Mouse (Mus musculus) spleen, postnatal 14 days (tissue): ENCODE data around the gene Ano6.

Experiments
- DNase-seq, 2 experiments: peaks; one replicate each; pipeline ENCODE4 v3.0.0; 2021 to 2022; ENCODE audit warnings: low spot score in 2 of 2

Ano6 gene

DNA sequence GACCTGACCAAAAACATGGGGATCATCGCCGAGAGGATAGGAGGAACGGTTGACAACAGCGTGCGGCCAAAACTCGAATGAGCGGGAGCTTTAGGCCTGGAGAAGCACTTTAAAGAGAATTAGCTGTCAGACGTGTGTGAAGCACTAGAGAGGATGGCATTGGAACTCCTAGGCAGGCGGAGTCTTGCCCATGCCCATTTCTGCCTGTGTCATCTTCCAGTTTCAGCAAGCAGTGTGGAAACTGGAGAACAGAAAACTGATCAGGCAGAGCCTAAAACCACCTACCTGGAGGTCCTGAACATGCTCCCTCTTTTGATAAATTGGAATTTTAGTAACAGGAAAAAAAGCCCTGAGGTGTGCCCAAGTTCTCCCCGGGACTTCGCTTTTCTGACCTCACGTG is 182.0 kb downstream of the Ano6 start:
- DNase-seq = no peak

DNA sequence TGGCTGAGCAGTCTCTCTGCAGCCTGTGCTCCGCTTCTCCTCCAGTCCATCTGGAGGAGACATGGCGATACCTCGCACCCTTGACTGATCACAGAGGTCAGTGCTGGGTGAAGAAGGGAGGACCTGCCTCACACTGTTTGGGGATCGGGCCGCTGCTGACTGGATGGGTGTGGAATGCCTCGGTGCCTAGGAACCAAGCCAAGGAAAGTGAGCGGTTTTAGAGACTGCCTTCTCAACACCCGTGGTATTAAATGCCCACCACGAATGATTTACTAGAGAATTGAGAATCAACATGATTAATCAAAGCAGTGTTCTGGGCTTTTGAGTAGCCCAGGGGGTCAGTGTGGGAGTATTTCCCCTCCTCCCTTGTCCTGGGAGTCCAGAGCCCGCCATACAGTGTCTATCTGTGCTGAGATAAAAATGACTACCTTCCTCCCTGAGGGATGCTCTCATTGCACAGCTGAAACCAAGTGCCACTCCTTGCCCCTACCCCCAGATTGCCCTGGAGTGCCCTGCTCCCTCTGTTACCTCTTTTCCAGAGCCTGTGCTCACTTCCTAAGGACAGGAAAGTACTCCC is 183.5 kb downstream of the Ano6 start:
- DNase-seq = no peak

DNA sequence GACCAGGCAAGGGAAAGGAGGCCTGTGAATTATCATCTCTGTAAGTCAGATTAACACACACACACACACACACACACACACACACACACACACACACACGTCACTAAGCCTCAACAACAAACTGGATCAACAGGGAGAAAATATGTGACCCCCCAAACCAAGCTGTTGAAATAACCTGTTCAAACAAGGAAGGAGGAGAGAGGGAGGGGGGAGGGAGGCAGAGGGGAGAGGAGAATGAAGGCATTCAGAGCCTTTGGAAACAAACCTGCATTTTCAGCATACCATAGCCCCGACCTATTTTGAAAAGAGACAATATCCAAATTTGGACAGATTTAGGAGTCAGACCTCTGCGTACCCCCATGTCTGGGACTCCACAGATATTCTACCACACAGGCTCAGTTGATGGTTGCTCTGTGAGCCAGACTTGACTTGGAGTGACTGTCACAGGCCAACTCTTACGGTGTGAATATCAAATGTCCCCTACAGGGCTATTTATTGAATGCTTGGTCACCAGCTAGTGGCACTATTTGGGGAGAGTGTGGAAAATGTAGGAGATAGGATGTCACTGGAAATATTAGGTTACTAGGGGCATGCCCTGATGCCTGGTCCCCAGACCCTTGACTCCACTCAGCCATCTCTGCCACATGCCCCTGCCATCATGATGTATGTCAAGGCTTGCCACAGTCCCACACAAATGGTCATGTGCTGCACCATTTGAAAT is 185.7 kb downstream of the Ano6 start:
- DNase-seq = no peak

DNA sequence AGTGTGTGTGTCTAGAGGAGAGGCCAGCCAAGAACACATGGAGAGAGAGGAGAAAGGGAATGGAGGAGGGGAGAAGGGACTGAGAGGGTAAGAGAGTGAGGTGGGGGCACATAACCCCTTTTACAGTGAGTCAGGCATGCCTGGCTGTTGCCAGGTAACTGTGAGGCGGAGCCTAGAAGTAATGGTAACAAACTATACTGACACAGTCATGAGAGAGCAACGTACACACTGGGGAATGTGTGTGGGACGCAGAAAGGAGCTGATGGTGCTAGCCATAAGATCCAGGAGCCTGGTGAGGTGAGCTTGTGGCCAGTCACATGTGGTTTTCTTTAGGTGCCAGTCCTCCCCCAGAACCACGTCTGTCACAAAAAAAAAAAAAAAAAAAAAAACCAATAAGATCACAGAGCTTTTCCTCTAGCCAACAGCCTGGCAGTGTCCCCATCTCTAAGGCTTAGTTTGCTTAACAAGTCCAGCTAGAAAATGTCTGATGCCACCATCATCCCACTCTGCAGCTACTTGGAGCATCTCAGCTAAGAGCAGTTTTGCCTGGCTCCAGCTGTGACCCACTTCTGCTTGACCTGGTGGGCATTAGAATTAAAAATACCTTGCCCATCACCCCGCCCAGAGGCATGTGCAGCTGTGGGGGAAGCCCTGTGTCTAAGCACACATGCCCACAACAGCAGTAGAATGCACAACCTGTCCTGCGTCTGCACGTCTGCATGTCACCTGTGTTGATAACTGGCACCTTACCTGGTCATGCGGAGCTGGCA is 186.7 kb downstream of the Ano6 start:
- no peak for DNase-seq

DNA sequence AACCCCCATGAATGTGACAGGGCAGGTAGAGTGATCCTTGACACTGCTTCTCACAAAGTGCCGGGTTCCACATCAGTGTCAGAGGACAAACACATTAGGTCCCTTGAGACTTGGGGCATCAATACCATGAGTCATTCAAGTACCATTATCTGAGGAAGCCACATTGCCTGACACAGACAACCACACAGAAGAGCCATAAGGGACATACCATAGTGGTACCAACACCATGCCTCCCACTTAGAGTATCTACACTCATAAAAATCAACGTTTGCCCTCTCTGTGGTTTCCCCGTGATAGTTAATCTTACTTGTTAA is 187.3 kb downstream of the Ano6 start:
- no peak for DNase-seq

DNA sequence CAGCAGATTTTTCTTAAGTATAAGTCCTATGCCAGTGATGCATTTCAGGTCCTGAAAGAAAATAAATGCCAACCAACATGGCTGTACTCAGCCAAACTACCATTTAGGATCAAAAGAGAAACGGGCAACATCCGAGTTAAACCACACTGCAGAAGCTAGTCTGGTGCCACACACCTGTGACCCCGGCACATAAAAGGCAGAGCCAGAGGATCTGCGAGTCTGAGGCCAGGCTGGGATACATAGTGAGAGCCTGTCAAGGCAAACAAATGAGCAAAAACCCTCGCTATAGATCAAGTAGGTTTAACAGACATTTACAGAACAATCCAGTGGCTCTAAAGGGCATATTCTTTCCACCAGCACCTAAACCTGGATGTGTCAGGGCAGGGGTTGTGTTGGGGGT is 190.0 kb downstream of the Ano6 start:
- DNase-seq = no peak

DNA sequence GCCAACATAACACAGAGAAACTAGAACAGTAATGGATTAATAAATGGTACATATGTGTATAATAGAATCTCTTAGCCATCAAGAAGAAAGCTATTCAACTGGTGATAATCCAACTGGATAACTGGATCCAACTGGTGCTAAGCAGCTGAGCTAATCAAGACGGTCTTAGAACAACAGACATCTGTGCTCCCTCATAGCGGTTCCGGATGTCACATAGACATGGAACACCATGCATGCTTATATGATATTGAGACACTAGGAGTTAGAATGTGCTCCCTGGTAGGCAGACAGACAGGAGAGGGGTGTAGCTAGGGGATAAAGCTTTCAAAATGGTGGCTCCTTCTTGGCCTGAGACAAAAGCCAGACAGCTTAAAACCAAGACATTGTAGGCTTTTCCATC is 197.3 kb downstream of the Ano6 start:
- DNase-seq = no peak

DNA sequence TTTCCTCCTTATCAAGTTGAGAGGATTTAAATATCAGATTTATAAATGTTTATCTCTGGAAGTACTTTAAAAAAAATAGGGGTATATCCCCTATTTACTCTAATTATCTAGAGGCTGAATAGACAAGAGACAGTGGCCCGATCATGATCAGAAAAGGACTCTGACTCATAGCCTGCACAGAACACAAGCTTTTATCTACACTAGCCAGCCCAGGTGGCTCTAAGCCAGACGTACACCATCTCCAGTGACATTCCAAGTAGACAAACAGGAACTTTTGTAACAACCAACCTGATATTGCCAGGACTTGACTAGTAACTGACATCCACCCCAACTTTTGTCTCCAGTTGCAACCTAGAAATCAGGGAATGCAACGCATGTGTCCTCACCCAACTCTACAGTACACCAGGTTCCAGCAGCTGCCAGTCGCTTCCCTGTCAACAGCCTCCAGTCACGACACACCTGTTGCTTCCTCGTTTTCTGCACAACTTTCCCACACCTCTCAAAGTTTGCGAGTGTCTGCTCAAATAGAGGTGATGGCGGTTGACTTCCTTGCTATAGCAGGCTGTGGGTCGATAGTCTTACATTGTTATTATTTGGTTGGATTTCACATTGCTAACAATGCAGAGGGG is 199.0 kb downstream of the Ano6 start:
- DNase-seq = no peak

DNA sequence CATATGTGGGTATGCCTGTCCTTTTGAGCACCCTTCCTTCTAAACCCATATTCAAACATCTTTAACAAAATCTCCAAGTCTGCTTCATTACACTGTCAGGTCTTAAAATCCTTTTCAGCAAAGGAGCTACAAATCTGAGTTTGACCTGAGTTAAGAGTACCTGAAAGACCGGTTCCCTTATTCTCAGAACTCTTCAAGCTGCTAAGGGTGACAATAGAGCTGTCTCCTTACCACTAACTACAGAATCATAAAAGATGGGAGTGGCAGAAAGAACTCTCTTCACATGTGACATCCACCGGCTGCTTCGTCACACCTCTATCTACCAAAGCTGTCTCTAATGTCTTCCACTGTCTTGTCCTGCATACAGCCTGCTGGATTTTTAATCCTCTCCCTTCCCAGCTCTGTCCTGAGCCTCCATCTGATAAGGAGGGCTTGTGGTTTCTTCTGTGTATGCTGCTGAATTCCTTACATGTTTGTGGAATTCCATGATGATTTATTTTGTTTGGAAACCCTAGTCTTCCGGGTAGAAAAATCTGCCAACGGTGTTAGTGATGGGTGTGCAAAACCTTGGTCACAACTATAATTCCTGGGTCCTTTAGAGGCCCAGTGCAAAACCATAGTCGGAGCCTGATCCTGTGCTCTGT is 212.4 kb downstream of the Ano6 start:
- DNase-seq = no peak

DNA sequence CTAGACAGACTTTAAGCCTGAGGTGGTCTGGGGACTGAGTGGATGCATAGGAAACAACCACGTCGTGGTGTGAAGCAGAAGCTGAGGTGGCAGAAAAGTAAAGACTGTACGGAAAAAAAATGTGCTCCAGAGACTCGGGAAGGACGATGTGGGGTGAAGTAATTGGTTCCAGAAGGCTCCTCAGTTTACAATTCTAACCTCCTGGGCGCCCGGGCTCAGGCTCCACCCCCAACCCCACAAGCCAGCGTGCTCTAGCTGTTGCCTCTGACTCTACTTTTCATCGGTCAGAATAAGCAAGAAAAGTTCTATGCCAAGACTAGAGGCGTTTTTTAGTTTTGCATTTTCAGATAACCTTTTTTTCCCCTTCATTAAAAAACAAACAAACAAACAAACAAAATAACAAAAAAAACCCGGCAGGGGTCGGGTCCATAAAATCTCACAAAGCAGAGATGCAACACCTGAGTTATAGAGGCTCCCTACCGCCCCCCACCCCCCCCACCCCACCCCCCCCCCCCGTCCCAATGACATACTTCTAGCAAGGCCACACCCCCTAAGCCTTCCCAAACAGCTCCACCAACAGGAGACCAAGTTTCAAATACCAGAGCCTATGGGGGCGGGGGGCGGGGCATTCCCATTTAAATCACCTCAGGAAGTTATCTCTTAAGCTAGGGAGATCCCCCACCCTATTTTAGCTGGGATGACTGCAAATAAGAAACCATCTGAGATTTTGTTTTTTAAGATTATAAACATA is 221.2 kb downstream of the Ano6 start:
- no peak for DNase-seq

DNA sequence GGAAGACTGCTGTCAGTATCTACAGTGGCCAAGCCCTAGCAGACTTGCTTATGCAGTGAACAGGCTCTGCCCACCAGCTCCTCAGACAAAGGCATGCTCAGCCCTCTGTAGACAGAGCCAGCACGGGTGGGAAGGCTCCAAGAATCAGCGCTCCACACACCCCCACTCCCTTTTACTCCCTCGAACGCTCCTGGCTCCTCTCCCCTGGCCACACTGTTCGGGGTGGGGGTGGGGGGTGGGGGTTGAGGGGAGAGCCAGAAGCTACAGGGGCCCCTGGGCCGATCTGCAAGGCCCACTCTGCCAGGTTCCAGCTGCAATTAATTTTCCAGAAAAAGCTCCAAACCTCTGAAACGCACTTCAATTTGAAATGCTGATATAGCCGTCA is 221.7 kb downstream of the Ano6 start:
- DNase-seq = no peak

DNA sequence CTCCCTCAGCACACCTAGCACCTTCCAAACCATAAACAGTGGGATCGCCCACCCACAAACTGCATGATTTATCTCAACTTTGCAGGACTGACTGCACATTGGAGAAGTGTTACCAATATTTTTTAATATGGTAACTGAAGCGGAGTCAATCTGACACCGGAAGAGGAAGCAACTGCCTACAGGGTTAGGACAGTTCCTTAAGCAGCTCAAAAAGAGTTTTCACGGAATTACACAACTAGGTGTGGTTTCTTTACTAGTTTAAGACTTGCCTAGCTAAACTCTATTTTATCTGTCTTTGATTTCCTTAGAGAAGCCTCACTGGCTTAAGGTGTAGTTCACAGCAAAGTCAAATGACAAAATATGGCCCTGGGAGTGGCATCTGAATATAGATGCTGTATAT is 223.9 kb downstream of the Ano6 start:
- DNase-seq = no peak

DNA sequence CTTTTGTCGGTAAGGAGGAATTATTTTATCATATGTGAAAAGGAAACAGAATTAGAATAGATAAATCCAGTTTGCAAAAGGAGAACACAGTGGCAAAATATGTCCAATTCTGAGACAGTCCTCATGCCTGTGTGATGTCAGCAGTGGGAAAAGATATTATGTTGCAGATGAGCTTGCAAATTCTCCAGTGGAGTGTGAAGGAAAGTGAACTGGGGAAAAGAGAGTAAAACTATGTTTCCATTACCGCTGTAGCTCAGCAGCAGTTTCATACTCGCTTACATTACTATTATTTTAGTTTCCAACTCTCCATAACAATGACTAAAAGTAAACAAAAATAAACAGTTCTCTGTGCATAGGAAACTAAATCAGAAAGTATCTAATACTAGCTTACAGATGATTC is 229.8 kb downstream of the Ano6 start:
- DNase-seq = no peak

DNA sequence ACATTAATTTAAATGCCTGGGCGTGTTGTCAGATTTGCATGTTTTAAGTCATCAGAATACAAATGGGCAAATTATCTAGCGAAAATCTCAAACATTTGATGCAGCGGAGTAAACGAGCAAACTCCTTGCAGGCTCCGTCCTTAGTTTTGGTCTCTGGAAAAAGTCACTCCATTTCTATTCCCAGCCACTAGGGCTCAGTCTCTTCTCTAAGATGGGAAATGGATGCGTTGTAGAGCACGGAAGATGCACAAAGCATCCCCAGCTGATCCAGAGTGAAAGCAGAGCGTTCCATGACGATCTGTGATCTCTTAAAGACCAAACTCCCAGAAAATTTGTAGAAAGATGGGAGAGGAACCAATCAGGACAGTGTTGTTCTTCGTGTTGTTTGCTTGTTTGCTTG is 230.9 kb downstream of the Ano6 start:
- no peak for DNase-seq
